Mouse (Mus musculus) common myeloid progenitor, adult 5-6 weeks (primary cell): ENCODE results near the gene Agap3. TPM values are rescaled to one million over a fixed set of nuclear protein-coding genes. Genes with fewer than 3 reads are reported as not detected.

ENCODE experiments used
- ATAC-seq: replicated peaks from 2 replicates; pipeline ENCODE4 v1.8.0; 2016; ENCODE audit warnings: low read depth, mild to moderate bottlenecking, moderate TSS enrichment, inconsistent platforms; ENCODE audit not compliant: poor library complexity, severe bottlenecking
- total RNA-seq: library from RNA; stranded (forward); fragments of 200-1000, 187-1606 nt; gene quantifications from 2 replicates; pipeline ENCODE4 v1.2.3, GENCODE M21; 2017

Gene Agap3
- total RNA-seq, 1 experiment from 2014 or later, result 35.8 TPM

DNA sequence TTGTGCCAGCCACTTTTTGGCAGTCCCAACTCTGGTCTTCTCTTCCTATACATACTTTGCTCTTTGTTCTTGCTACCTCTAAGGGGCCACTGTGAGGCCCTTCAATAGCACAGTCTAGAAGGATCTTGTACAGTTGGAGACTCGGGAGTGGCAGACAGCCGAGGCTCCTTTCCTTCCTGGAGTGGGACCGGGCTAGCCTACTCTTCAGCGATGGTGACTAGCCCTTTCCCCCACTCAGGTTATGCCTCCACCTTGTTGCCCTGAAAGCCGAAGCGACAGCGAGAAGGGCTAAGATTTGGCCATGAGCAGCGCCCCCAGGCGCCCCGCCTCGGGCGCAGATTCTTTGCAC, 24.7 kb upstream of the Agap3 start:
- ATAC-seq, result no peak

DNA sequence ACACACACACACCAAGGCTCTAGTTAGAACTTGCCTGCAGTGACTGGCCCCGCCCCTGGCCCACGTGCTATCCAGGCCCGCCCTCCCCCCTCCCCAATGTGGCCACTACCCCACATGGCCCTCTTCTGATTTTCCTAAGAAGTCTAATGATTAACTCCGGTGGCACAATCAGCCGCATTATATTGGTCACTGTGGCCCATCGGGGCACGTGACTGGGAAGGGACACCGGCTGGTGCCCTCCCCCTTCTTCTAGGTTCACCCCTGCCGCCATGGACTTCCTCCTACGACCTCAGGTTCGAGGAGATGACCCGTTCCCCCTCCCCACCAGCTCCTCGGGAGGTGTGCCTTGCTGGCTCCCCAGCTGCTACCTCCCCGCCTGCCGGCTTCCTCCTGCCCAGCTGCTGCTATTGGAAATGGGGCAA, 24.0 kb upstream of the Agap3 start:
- no peak for ATAC-seq

DNA sequence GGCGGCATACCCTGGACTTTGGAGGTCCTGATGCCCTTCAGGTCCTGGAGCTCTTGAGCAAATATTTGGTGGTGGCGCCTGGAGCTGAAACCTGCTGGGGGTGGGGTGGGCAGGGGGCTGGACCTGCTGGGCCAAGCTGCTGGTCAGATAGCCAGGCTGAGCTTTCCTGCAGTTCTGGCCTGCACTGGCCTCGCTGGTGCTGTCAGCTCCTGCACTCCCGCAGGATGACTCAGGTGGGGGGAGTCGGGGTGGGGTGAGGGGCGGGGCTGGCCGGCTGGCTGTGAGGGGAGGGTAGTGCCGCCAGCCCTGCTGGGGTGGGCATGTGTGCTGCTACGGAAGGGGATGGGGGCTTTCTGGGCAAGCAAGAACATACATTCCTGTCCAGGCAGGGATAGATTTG, 23.4 kb upstream of the Agap3 start:
- no peak for ATAC-seq

DNA sequence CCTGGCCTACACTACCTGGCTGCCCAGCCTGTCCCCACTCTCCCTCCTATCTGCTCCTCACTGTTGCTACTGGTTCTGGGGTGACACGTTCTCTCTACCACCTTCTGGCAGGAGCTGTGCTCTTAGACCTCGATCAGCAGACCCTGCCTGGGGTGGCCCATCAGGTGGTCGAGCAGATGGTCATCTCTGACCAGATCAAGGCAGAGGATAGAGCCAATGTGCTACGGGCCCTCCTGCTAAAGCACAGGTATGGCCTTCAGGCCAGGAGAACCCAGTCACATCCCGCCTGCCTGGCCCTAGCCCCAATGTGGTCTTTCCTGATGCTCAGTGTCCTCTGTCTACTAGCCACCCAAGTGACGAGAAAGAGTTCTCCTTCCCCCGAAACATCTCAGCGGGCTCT, 18.0 kb upstream of the Agap3 start:
- no peak for ATAC-seq

DNA sequence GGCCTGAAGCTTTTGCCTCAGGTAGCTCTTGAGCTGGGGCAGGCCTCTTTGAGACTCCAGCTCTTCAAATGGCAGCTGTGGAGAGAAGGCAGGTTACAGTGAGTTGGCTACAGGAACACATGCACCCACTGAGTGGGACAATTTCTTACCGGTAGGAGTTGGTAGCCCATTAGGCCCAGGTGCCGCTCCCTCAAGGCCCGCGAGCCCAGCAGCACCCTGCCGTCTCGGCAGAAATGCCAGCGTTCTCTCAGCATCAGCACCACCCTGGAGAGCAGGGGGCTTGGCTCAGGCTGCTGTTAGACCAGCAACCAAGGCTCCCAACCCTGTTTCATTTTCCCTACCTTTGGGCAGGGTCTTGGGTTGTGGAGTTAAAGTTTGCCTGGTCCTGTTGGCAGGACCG, 10.8 kb upstream of the Agap3 start:
- ATAC-seq, result no peak

DNA sequence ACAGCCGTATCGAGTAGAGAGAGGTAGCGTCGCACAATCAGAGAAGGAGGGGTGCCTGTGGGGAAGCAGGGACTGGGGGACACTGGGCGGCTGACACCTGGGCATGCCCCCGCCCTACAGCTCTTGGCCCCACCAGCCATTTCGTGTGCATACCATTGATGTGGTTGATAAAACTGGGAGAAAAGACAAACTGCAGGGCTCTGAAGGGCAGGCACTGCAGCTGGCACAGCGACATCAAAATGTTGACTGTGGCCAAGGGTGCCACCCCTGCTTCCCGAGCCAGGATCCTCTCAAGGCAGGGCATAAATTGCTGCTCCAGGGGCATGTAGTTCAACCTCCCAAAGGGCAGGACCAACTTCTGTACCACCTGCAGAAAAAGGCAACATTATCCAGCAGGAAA, 9.9 kb upstream of the Agap3 start:
- ATAC-seq, result no peak

DNA sequence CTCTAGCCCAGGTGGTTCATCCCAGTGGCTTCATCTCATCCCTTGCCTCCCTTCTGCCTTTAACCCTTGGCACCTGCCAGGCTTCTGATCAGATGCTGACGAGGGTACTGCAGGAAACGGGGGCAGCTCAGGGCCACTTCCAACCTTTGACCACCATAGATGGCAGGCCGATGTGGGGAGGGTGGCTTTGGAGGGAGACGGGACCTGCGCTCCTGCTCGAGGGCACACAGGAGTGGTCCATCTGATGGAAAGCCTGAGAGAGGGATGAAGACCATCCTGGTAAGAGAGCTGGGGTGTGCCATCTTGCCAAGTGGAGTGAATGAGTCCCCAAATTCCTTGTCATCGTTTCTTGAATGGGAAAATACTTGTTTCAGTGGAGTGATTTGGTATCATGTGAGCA, 8.8 kb upstream of the Agap3 start:
- ATAC-seq, result no peak

DNA sequence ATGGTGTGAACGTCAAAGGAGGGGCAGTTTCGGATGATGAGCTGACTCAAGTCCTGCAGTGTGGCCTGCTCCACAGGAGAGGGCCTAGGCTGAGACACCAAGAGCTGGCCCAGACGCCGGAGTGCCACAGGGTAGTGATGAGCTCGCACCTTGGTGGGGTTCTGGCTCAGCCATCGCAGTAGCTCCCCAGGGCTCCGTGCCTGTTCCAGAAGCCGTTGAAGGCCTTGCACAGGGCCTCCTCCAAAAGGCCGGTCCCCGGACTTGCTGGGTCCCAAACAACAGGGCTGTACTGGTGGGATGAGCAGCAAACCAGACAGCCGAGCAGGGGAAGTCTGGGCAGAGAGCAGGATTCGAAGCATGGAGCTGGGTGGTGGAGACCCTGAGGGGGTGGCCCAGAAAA, 8.1 kb upstream of the Agap3 start:
- ATAC-seq, result no peak

DNA sequence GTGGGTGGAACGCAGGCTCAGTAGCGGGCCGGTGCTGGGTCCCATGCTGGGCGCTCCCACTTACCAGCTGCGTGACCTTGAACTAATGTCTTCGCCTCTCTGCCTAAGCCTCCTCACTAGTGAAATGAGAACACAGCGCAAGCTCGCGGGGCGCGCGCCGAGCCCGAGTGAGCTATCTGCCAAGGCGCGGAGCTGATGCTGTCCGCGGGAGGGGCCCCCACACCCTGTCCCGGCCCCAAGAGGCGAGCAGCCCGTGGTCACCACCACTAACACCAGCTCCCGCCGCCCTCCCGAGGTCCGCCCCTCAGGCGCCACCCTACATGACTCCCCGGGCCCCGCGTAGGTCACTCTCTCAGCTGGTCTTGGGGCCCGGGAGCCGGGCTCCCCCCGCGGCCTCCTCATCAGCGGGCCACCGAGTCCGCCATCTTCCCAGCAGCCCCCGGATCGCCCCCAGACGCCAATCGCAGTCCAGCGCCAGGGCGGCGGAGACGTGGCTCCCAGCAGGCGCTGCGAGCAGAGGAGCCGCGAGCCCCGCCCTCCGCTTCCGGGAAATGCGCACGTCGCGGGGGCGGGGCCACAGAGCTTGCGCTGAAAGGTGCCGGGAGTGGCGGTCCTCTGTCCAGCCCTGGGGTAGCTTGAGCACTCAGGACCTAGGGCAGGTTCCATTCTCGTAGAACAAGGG, 7.1 kb upstream of the Agap3 start, which contains the start of gene Fastk:
Gene Fastk (minus strand): TSS at position 542 of the 682 bp plus-strand sequence.
- ATAC-seq, result peak; percentile 61

DNA sequence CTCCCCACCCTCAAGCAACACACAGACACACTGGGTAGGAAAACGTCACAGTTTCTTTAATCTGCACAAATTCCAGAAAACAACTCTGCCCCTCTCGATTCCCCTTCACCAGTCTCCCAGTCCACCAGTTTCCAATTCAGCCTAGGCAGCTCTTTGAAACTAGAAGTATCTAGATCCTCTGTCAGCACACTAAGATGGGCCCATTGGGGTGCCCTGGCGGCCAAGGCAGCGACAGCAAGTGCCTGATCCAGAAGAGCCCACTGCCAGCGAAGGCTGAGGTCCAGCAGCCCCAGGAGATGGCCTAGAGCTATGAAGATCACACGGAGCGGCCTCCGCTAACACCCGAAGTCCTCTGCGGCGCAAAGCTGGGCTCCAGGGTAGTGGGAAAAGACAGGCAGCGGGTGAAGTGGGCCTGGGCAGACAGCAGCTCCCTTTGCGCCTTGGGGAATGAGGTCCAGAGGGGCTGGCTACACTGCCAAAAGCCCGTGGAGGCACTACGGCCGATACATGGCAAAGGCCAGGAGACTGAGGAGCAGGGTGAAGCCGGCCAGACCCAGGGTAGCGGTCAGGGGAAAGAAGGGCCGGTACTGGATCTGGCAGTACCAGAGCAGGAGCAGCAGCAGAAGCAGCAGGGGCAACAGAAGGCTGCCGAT, 6.4 kb upstream of the Agap3 start:
- ATAC-seq, result no peak

DNA sequence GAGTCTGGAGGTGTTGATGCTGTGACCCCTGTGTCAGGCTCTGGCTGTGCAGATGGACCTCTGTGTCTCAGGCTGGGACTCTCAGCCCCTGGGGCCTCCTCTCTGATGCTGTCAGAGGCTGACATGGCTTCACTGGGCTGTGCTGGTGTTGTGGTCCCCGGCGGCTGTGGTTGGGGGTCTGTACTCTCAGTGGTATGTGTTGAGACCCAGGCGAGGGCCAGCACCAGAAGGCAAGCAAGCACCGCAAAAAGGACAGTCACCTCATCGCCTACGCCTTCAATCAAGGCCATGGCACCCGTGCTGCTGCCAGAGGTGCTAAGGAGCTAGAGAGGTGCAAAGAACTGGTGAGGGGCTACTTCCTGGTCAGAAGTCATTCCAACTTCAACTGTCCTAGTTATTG, 5.3 kb upstream of the Agap3 start:
- ATAC-seq, result no peak

DNA sequence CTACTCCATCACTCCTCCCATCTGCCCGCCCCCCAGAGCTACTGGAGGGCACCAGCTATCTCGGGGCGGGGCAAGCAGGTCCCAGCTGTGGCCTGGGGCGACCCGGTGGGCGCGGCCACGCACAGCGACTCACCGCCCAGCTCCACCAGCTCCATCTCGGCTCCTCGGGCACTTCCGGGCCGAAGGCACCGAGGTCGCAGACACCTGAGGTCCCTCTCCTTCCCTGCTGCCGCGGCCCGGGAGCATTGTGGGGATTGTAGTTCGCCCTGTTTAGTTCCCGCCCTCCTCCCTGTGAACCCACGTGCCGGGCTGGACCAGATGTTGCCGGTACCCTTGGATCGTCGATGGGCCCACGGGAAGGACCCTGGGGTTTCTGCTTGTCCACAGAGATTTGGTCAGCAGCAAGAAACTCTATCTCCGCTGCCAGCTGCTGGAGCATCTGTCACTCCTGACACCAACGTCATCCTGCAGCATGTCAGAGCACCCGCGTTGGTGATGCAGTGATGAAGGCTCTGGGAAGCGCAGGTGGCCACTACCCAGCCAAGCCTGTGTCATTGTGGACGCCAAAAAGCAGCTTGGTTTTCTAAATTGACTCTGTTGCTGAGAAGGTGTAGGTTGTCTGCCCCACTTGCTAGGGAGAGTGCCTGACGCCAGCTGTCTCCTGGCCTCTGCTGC, 4.2 kb upstream of the Agap3 start, which contains the start of gene Tmub1:
Gene Tmub1 (minus strand): TSS at position 231 of the 675 bp plus-strand sequence.
- ATAC-seq, result peak; percentile 64

DNA sequence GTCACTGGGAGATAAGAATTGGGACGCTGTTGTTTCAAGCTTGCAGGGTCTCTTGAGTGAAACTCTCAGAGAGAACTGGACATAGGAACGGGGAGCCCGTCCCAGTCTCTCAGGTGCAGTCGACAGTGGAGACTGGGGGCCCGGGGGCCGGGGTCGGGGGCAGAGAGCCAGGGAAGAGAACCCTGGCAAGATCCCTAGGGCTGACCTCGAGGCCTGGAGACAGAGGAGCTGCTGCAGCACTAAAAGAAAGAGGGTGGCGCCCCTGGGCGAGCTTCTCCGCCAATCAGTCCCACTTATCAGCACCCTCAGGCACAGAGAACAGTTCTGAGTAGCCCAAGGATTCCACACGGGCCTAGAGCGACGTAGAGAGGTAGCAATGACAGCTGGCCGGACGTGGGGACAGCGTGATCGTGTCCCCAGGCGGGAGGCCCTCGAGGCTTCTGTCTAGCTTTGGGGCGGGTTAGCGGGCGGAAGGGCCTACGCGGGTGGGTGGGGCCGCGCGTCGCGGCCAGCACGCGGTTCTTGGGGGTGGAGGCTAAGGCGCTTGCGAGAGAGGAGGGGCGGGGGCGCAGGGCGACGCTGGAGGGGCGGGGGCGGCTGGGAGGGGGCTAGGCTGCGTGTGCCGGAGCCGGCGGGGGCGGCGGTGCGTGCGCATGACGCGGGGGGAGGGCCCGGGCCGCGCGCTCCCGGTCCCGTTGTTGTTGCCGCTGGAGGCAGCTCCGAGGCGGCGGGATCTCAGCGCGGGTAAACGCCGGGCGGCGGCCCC, 530 bp upstream of the Agap3 start:
- peak; percentile 69 for ATAC-seq

DNA sequence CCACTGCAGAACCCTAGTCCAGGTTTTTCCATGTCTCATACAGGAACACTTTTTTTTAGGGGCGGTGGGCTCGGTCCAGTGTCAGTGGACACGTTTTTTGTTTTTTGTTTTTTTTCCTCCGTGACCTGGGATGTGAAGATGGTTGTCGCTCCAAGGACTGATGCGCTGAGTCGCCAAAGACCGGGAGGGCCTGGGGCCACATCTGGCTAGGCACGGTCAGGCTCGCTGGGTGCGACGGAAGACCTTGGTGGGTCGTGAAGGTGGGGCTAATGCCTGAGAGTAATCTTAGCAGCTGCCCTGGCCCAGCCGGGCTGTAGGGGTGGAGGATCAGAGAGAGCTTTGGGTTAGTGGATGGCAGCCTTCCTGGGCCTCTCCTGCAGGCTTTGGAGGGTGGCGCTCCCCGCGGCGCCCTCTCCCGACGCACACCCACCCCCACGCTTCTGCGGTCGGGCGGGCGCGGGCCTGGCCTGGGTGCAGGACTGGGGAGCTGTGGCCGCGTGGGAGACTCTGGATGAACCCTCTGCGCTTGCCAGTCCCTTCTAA, 785 bp downstream of the Agap3 start:
- ATAC-seq, result peak; percentile 21

DNA sequence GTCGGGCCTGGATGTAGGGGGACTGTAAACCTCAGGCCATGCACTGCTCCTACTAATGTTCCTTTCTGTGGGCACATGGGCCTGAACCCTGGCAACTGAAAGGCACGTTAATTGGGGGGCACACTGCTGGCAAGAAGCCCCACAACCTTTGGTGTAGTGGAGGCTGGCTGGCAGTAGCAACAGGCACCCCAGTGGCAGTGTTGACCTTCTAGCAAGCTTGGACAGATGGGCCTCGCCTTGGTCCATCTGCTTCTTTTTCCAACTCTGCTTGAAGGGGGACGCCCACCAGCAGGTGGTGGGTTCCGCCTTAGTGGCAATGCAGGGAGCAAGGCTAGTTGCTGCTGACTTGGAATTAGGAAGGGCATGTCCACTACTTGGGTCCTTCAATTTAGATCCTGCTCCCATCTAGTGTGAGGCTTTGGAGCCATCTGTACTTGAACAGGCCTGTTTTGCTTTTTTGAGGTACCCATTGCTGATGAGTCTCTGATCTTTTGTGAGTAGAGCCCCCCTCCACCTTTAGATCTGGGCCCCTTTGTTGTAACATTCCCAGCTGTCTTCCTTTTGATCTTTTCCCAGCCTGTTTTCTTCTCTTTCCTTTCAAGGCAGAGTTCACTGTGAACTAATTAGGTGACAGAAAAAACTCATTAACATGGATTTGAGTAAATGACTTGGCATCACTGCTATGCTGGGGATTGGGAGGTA, 1.5 kb downstream of the Agap3 start:
- ATAC-seq, result no peak

DNA sequence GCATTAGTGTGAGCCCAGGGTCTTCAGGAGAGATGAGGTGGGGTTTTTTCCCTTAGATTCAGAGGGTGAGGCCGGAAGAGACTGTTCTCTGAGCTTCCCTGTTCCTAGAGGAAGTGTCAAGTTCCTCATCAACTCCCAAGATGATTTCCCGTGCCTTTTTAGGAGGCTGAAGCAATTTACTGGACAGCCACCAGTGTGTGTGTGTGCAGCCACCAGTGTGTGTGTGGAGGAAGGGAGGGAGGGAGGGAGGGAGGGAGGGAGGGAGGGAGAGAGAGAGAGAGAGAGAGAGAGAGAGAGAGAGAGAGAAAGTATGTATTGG, 2.0 kb downstream of the Agap3 start:
- no peak for ATAC-seq

DNA sequence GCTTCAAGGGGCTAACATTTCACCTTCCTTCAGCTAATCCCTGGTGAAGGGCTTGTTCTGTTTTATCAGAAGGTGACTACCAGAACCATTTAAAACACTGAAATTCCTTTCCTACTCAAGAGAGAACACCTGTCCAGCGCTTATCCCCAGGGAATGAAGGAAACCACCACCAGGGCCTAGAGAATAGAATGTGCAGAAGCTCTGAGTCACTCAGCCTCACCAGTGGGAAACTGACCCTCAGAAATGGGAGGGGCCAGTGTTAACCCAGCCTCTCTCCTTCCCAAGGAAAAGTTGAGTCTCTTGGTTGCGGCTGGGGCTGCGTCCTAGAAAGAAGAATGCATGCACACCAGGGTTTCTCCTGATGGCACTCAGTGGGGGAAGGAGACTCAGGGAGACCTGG, 3.1 kb downstream of the Agap3 start:
- no peak for ATAC-seq

DNA sequence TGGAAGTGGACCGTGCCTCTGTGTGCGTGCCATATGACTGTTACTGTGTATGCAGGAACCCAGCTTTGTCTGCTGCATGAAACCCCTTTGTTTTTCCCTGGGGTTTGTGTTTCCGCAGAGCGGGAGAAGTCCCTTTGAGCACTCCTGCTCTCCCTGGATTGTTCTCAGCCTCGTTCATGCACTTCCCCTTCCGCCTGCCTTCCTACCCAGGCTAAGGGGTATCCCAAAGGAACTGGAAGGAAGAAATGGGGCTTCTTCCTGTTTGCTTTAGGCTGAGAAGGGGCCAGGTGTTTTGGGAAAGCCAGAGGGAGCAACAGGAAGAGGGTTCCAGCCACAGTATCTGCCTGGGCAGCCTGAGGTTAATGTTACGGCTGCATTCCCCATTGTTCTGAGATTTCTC, 3.6 kb downstream of the Agap3 start:
- ATAC-seq, result no peak

DNA sequence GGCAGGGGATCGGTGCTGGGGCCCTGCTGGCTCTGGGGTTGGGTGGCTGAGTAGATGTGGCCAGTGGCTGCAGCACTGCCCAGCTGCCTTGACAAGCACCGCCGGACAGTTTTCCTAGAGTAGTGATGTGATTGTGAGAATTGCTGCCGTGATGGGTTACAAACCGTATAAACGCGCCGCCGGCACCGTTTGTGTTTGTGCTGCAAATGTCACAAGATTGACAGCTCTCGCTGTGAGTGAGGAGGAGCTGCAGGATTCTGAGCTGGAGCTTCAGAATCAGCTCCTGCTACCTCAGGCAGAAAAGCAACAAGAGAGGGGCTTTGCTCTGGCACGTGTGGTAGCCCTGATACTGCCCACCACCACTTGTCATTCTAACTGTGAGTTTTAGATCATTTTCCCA, 14.8 kb downstream of the Agap3 start:
- ATAC-seq, result no peak

DNA sequence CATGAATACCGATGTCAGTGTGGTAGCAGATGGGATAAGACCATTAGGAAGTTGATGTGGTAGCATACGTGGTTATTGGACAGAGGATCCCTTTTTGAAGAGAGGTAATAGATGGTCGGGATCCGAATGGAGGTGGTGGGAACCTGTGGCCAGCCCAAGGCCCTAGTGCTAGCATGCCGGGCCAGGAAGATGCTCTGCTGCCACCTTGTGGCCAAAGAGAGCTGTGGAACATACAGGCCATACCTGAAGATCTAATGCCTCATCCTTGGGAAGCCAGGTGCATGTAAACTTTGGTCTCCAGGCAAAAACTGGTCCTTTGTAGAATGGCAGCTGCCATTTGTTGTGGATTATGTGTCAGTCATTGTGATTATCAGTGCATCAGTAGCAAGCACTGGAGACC, 18.6 kb downstream of the Agap3 start:
- peak; percentile 75 for ATAC-seq
